ENCODE assay signal across 15 mouse cellular contexts in the genomic region with DNA sequence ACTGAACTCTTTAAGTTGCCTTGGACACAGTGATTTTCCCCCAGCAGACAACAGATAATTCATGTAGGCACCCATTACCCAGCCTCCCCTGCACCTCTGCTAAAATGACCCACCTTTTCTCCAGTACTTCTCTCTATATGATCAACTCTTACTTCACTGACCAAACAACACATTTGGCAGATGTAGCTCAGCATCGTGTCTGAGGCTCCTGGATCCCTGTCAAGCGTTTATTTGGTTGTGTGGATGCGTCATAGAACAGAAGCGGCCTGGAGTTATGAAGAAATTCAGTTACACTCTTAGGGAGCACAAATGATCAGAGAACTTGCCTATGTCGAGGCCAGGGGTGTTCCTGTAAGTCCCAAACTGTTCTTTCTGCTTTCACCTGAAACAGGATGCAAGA.
DNase-seq lines count a peak whose midpoint lies in the region.
"Had no signal": no experiment of that assay in that cellular context is flagged by ENCODE, and none has a peak within 500 bp of the region (broad histone marks: within the 10 kb centered on the region; RNA-seq: fewer than 3 reads in every experiment).

No protein-coding gene starts in this region.

- DNase-seq in heart, adult 11 months = peak; percentile 59
- DNase-seq in heart, postnatal 4 days = no peak
- DNase-seq in NIH3T3 (ENCODE audit: low read depth) = peak; percentile 56
- no peak for DNase-seq in right cerebral cortex, postnatal 4 days
- DNase-seq: adrenal gland, adult 2 months; adrenal gland, adult 8-10 months; adrenal gland, postnatal 10 days; adrenal gland, postnatal 14 days; adrenal gland, postnatal 25 days; adrenal gland, postnatal 36 days; B cell, adult 2 months; cerebellum, adult 11 months; cerebellum, adult 11-12 months; cerebellum, adult 18-20 months; cerebellum, adult 2 months had no signal

Comparison
In these comparisons a context has a peak if more than half of its experiments do, and no peak if none do; other contexts are left out.
1. DNase-seq: peak in heart, adult 11 months (single experiment) and NIH3T3 (single experiment); none in heart, postnatal 4 days (single experiment) and right cerebral cortex, postnatal 4 days (single experiment).